Mouse (Mus musculus) liver, embryonic 13.5 days (tissue): ENCODE measurements around the gene Rps6kc1. TPM values are rescaled to one million over a fixed set of nuclear protein-coding genes. Genes with fewer than 3 reads are reported as not detected.

ENCODE experiments used
- ATAC-seq: fragments of 200-750 bp; cut with Nextera tagmentation; 2 replicates; pipeline ENCODE4 v1.8.0; 2017; ENCODE audit warnings: low read depth, mild to moderate bottlenecking, moderate number of reproducible peaks, moderate library complexity
- DNase-seq: peaks from one replicate; pipeline ENCODE4 v3.0.0; 2022
- H3K27ac ChIP-seq: fragments of 300-500 bp; sonication (generic); 2 replicates; pipeline ENCODE4 v1.5.1; 2015; ENCODE audit warnings: moderate library complexity, mild to moderate bottlenecking, inconsistent platforms
- H3K27me3 ChIP-seq: fragments of 300-500 bp; sonication (generic); 2 replicates; pipeline ENCODE4 v1.6.1; 2015; ENCODE audit warnings: mild to moderate bottlenecking, inconsistent platforms
- H3K36me3 ChIP-seq: fragments of 300-500 bp; sonication (generic); 2 replicates; pipeline ENCODE4 v1.6.1; 2015; ENCODE audit warnings: mild to moderate bottlenecking, inconsistent platforms
- H3K4me1 ChIP-seq: fragments of 300-500 bp; sonication (generic); replicated peaks from 2 replicates; pipeline ENCODE4 v1.6.1; 2015; ENCODE audit warnings: inconsistent platforms
- H3K4me2 ChIP-seq: fragments of 300-500 bp; sonication (generic); 2 replicates; pipeline ENCODE4 v1.6.1; 2015; ENCODE audit warnings: inconsistent platforms, mild to moderate bottlenecking, moderate library complexity
- H3K4me3 ChIP-seq: fragments of 300-500 bp; sonication (generic); replicated peaks from 2 replicates; pipeline ENCODE4 v1.5.1; 2015; ENCODE audit warnings: mild to moderate bottlenecking, inconsistent platforms
- H3K9ac ChIP-seq: fragments of 300-500 bp; sonication (generic); 2 replicates; pipeline ENCODE4 v1.6.1; 2015; ENCODE audit warnings: mild to moderate bottlenecking, inconsistent platforms
- H3K9me3 ChIP-seq: fragments of 300-500 bp; sonication (generic); replicated peaks from 2 replicates; pipeline ENCODE4 v1.6.1; 2016; ENCODE audit warnings: inconsistent platforms
- WGBS: fragments of 180-500 bp; shearing (Covaris S2); methylation state at CpG from one replicate; pipeline ENCODE4 v1.1.7; 2015; ENCODE audit not compliant: insufficient replicate concordance; 5-methylcytosine and 5-hydroxymethylcytosine counted together
- polyA plus RNA-seq: library from polyadenylated mRNA; unstranded; fragments of >200 nt; fragmentation: Nextera tagmentation; extraction: Ambion mirVana; gene quantifications from 2 replicates; pipeline ENCODE4 v1.2.1, GENCODE M21; 2015

Rps6kc1 gene
- polyA plus RNA-seq, 1 experiment from 2014 or later: 3.6 TPM

GRCm38 (mm10) chr1:190653989-190654693, 257.4 kb downstream of the Rps6kc1 start:
- Histone ChIP-seq H3K36me3 (no peaks in the 10 kb centered on the region), H3K27me3 (no peaks in the 10 kb centered on the region), H3K4me3 (no peak overlapping the region), H3K27ac (no peak overlapping the region), H3K4me1 (no peaks in the 10 kb centered on the region), H3K9ac (no peak overlapping the region), H3K4me2 (no peak overlapping the region), H3K9me3 (no peaks in the 10 kb centered on the region)
- WGBS: 75% methylated on average over 20 of the region's 20 CpGs
- no peak for DNase-seq
- no peak for ATAC-seq

- no peak overlapping the region for H3K27ac ChIP-seq
- no peak overlapping the region for H3K4me3 ChIP-seq
- H3K36me3 ChIP-seq: no peaks in the 10 kb centered on the region
- H3K9me3 ChIP-seq: no peaks in the 10 kb centered on the region
- no peak for DNase-seq
- 65% methylated on average over 6 of the region's 6 CpGs for WGBS
- no peak overlapping the region for H3K4me2 ChIP-seq
- H3K9ac ChIP-seq: no peak overlapping the region
- H3K27me3 ChIP-seq: no peaks in the 10 kb centered on the region
- no peak for ATAC-seq
- H3K4me1 ChIP-seq: no peaks in the 10 kb centered on the region
These were observed 258.5 kb downstream of the Rps6kc1 start for GRCm38 (mm10) chr1:190653081-190653480.

Other genes starting within 250 kb of the Rps6kc1 start
- gene Angel2, start 13.3 kb upstream of the Rps6kc1 start, polyA plus RNA-seq: 16.4 and 17.0 TPM in 2 replicates
- 1.5 and 2.1 TPM in 2 replicates for gene Vash2, start 67.5 kb upstream of the Rps6kc1 start, polyA plus RNA-seq
- gene Flvcr1, start 114.4 kb upstream of the Rps6kc1 start, polyA plus RNA-seq: 4.3 and 5.0 TPM in 2 replicates
- gene Spata45, start 124.9 kb upstream of the Rps6kc1 start, polyA plus RNA-seq: not detected in 2 replicates
- 8.6 and 10.3 TPM in 2 replicates for gene Tatdn3, start 151.2 kb upstream of the Rps6kc1 start, polyA plus RNA-seq
- gene Nsl1, start 151.2 kb upstream of the Rps6kc1 start, polyA plus RNA-seq: 16.7 and 18.1 TPM in 2 replicates
- gene Batf3, start 186.1 kb upstream of the Rps6kc1 start, polyA plus RNA-seq: 2.6 and 3.1 TPM in 2 replicates